Mouse (Mus musculus): ENCODE data around the gene Myh10.

- TF ChIP-seq CTCF (conservative IDR thresholded peaks at IDR 0.05; ENCODE audit: low read length) = no peak
- no peak for TF ChIP-seq NANOG (IDR thresholded peaks at IDR 0.05; ENCODE audit: borderline replicate concordance, low read length)
- no peak for TF ChIP-seq POU5F1 (IDR thresholded peaks at IDR 0.05; ENCODE audit: borderline replicate concordance, low read length)
Measured at GRCm38 (mm10) chr11:68704847-68705246, 13.5 kb downstream of the Myh10 start.

Measured in E14TG2a.4 (cell line).